Mouse (Mus musculus): ENCODE results near the gene Fgd5.

DNA sequence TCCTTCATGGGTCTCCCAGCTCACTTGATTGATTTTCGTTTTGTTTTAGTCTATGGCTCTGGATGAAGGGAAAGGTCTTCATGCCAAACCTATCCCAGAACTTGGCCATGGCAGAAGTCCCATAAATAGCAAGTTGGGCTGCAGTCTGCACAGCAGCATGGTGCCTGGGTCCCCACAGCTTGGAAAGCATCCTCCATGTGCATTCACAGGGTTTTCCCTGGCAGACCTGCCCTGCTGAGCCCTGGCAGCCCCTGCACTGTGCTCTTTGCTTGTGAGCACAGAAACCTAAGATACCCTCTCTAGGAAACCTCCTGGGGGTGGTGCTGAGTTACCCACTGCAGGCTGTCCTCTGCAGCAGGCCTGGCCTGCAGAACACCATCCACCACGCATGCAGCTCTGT lies 32.2 kb downstream of the Fgd5 start:
- TF ChIP-seq EP300 (IDR thresholded peaks at IDR 0.05; ENCODE audit: low read depth) (no peak), CTCF (IDR thresholded peaks at IDR 0.05; ENCODE audit: low read depth) (no peak)

Data from liver, embryonic 14.5 days (tissue).